Mouse (Mus musculus) cerebellum, adult 11-12 months (tissue): Measurements from ENCODE around the gene Itpr2.
A peak's percentile ranks its signal among the peaks of the same experiment; 100 is the strongest.

Experiments used
- DNase-seq: peaks from one replicate; pipeline ENCODE4 v3.0.0; 2022

The Itpr2 gene

DNA sequence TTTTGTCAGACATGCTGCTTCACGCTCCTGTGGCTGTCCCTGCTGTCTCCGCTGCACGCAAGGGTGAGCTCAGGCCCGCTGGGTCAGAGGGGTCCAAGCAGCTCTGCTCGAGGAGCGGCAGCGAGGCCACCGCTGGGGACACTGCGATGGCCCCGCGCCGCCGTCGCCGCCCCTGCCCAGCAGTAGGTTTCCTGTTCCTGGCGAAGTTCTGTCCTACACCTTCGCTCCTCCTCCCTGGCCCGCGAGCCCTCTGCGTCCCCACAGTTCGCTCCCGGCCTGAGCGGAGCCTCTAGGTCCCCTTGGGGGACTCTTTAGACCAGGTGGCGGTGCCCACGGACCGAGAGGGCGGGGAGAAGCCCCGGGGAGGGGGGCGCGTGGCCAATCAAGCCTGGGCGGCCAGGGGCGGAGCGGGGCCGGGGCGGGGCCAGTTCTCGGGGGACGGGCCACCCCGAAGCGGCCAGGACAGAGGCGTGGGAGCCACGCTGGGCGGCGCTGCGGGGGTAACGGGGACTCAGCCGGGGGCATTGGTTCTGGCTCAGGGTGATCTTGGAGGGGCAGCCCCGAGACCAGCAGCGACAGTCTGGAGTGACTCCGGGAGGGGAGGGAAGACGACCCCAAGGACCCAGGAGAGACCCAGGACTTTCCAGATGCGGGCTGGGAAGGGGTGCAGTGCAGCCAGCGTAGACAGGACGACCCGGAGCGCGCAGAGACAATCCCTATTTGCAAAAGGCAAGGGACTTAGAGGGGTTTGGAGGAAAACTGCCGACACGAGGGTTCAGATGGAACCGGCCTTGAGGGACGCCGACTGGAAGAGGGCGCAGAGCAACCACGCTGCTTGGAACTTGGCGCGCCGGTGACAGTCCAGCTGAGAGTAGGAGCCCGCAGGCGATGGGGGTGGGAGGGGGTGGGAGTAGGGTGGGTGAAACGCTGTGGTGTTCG is at the start of gene Itpr2:
TSS of gene Itpr2 (minus strand) at position 358 of the 939 bp plus-strand sequence.
- DNase-seq = peak; percentile 64

DNA sequence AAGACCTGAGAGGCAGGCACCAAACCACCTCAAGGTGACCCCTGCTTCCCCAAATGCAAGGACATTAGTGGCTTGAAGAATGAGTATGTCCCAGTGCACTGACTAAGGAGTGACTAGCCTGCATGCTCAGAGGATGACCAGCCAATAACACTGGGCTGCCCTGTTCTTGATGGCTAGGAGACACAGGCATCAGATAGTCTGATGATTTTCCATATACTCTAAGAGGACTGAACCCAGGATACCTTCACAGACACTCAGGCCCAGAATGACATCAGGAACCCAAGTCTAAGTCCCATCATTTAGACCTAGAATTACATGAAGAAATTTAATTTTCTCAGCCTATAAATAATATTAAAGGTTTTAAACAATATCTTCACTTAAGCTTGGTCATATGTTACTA is 49.3 kb upstream of the Itpr2 start:
- no peak for DNase-seq

DNA sequence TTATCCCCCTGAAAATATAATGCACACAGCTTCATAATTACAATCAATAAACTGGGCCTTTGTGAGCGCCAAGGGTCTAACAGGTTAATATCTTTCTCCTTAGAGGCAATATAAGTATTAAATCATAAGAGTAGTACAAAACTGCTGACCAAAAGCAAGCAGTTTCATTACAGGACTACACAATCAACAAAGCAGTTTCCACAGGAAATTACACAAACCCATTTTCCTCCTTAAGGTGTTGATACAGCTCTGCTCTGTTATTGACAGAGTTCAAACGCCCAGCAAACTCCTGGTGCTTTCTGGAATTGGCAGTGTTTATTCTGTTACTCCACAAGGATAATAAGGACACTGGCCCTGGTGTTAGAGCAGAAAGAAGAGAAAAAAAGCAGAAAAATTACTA is 48.4 kb upstream of the Itpr2 start:
- DNase-seq = no peak

DNA sequence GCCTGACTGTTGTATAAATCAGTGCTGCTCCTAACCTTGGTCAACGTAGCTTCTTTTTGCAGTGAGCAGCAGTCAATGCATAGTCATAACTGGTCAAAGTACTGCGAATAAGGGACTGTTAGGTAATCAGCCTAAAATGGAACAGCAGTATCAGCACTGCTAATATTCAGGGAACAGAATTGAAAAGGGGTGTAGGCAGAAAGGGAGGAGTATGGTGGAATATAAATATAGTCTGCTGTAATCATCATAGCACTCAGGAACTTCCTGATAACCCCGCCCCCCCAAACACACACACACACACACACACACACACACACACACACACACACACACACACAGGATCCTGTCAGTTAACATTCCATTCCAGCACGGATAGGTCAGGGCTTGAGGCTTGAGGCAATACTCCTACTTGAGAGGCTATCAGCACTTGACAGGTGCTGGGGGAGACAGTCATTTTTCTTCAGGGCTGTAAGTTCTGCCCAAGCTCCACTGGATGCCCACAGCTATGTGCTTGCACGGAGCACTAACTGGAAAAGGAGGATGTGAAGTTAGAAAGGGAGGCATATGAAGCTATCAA is 43.4 kb upstream of the Itpr2 start:
- no peak for DNase-seq

DNA sequence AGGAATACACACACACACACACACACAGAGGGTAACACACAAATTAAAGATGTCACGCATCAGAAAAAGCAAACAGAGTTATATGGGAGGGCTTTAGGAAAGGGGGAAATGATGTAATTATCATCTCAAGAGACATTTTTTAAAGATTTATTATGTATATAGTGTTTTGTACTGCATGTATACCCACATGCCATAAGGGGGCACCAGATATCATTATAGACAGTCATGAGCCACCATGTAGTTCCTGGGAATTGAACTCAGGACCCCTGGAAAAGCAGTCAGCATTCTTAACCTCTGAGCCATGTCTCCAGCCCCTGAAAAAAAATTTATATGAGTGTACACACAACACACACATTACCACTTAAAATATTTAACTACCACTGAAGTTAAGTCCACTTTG is 42.6 kb upstream of the Itpr2 start:
- DNase-seq = no peak

DNA sequence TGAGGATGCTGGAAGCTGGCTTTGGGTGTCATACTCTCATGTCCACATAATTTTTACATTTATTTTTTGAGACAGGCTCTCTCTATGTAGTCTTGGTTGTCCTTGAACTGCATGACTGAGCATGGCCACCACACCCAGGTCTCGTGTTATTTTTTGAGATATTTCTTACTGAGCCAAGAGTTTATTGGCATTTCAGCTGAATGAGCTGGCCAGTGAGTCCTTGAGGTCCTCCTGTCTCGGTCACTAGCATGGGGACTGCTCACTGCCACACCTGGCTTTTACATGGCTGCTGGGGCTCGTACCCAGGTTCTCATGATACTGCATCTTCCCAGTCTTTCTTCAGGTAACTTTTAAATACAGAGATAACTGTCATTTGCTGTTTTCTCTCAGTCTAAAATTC is 38.4 kb upstream of the Itpr2 start:
- DNase-seq = no peak

DNA sequence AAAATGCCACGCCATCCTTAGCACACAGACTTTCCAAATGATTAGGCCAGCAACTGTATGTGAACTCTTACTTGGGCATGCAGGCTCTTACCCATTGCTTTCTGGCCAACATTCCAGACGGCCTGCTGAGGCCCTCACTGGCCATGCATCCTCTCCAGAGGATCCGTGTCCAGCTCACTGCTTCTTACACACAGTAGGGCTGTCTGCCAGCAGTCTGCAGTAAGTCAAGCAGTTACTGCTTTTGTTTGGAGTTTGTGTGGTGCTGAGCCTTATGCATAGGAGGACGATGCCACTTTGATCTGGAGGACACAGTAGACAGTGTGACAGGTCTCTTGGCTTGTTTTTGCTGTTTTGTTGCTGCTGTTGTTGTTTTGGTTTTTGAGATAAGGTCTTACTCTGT is 36.6 kb upstream of the Itpr2 start:
- no peak for DNase-seq

DNA sequence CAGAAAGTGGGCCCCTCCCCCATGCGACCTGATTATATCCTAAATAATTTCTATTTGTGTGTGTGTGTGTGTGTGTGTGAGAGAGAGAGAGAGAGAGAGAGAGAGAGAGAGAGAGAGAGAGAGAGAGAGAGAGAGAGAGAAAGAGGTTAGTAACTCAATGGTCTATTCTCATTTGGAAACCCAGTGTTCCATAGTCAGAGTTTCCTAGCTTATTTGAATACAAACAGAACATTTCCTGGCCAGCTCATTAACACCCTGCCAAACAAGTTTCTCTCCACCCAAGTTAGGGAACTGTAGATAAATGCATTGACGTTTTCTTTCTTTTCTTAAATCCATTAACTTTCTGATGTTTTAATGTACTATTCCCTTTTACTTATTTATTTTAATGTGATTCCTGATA is 36.0 kb upstream of the Itpr2 start:
- DNase-seq = no peak

DNA sequence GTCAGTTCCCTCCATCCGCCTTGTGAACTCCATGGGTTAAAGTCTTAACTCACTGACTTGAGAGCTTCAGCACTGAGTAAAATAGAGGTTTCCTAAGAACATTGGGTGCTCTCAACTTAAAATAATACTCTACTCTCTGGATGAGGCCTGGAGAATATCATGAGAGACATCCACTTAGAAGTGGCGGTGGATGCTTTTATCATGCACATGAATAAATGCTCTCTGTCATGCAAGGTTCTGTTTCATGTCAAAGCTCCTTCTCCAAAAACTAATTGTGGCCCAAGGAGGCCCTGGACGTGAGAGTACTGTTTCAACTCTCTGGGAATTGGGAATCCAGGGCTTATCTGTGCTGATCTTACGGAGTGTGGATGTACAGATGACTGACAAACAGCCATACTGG is 35.1 kb upstream of the Itpr2 start:
- DNase-seq = no peak

DNA sequence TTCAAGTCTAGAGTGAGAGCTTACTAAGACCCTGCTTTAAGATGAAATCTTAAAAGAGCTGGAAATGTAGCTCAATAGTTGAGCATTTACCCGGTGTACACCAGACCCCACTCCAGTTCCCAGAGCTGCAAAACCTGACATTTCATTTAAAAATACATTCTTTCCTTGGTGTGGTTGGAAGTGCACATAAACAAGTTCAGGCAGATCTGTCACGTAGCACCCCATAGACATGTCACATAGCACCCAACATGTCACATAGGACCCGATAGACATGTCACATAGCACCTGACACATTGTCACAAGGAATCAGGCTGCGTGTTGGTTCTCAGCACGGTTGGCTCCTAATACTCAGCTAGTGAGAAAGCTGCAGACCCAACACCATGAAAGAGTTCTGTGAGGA is 33.5 kb upstream of the Itpr2 start:
- DNase-seq = no peak

DNA sequence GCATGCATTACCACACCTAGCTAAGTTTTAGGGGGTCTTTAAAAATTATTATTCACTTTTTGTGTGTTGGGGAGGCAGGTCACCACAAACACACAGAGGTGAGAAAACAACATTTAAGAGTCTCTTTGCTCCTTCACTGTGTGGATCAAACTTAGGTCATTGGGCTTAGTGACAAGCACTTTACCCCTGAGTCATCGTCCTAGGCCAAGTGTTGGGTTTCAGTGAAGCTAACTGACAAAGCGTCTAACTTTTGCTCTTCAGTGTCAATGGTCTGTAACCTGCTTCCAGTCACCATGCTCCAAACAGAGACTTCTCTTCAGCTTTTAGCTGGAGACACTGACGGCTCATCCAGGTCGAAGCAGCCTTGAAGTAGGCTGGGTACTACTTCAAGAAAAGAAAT is 31.1 kb upstream of the Itpr2 start:
- DNase-seq = no peak

DNA sequence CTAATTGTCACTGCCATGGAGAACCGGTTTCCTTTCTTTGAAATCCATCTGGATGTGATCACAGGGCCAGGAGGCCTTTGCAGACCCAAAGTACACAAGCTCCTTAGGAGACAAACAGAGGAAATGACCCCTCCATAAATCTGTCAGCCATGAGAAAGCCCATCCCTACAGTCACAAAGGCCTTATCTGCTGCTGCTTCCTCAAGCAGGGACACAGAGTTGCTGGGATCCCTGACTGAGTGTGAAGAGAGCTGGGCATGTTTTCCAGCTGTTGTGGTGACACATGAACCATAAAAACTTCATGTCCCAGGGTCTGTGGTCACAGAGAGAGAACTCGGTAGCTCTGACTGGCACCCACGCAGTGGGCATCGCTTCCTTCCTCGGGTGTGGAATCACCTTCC is 28.7 kb upstream of the Itpr2 start:
- DNase-seq = no peak

DNA sequence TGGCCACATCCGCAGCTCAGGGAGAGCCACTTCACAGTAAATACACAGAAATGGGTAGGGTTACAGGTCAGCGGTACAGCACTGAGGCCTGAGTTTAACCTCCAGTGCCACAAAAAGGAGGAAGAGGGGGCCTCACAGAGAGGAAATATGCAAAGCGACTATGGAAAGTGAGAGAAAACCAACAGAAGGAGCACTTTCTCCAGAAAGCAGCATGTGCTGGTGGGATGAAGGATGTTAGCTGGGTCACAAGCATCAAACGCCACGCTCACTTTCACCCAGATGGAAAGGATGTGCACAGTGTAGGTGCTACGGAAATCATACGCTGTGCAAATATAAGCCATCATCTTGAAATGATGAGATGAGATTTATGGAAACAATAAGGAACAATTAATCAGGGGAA is 28.3 kb upstream of the Itpr2 start:
- no peak for DNase-seq

DNA sequence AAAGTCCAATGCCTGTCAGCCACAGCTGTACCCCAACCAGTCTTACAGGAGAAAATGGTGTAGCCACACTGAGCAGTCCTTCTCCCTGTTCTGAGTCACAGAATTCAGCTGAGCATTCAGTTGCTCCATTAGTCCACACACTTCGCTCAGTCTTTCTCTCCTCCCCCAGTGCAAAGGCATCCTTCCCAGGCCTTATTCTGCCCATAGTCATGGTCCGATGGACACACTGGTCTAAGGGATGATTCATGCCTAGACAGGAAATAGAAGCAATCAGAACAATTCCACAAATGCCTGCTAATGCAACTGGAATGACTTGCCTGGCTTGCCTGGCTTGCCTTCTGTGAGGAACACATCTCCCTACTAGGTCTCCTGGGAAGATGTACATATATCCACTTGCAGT is 25.5 kb upstream of the Itpr2 start:
- no peak for DNase-seq

DNA sequence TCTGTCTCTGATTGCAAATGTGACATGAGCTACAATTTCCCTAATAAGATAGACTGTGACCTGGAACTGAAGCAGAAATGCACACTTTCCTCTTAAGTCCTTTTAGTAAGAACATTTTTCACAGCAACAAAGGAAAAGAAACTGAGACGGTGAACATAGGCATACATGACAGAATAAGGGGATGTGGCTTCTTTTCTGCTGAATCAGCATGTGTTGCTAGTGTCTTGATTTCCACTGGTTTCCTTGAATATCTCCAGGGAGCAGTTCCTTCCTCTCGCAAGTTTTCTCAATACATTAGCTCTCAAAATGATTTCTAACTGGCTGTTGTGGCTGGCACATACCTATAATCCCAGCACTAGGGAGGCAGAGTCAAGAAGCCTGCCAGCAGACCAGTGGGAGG is 23.5 kb upstream of the Itpr2 start:
- no peak for DNase-seq

DNA sequence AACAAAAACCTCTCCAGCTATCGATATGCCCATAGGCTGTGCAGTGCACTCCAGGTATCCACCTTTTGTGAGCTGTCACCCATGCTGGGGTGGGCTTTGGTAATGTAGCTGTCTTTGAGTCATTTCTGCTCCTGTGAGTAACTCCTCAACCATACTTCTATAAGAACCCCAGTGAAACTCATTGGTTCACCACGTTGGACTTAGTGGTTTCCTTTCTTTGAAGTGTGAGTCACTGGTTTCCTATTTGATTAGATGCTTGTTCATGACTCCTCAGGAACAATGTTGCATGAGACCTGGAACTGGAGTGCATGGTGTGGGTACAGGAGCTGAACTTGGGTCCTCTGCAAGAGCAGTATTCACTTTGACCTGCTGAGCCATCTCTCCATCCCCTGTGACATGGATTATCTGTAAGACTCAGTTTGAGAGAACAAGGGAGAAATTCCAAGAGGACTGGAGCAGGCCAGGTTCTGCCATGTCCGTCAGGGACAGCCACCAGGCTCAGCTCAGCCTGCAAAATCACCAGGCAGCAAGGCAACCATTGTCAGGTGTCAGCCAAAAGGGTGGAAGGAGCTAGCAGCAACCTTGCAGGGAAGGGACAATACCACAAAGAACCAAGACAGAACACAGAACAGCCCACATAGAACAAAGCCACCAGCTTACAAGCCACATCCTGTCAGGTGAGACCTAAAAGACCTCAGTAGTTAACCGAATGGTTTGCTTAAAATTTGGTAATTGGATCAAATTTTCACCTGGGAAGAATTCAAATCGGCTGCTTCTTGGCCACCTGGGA is 19.6 kb upstream of the Itpr2 start:
- DNase-seq = no peak

DNA sequence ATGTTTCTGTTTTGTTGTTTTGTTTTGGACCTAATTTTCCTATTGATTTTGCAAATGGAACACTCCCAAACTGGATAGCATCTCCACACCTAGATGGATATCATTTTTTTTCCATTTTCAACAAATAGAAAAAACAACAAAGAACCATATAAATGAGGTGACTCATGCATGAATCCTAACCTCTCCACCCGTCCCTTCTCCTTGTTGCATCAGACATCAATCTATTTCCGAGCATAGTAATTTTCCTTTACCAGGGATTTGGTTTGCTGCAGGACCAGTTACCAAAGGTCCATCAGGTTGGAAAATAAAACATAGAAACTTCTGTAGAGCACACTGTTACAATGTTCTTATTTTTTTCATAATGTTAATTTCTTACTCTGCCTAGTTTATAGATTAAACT is 17.0 kb upstream of the Itpr2 start:
- no peak for DNase-seq

DNA sequence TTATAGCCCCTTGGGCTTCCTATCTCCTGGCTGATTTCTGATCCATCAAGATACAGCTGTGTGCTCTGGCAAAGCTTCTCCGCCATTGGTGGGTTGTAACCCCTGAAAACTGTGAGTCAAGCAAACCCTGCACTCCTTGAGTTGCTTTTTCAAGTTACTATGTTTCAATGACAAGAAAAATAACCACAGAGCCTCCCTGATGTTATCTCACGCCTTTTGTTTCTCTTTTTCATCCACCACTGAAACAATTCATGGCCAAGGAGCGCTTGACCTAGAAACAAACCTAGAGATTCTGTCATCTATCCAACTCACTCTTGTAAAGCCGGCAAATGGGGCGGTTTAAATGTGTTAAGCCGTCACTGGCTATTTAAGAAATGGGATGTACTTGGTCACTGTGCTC is 13.9 kb upstream of the Itpr2 start:
- DNase-seq = no peak

DNA sequence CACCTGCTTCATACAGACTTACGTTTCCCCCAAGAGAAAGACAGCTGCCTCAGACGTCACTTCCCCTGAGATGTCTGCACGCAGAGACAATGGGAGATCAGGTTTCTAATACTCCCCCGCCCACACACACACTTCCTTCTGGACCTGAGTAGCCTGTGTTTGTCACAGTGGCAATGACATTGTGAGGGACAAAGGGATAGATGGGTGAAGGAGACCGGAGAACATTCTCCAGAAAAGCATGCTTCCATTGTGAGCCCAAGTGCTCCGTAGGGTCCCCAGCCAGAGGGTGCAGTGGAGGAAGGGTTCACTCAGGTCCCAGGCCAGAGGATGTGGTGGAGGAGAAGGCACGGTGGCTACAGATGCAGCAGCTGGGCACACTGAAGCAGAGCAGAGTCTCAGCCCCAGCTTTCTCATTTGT is 12.5 kb upstream of the Itpr2 start:
- no peak for DNase-seq

DNA sequence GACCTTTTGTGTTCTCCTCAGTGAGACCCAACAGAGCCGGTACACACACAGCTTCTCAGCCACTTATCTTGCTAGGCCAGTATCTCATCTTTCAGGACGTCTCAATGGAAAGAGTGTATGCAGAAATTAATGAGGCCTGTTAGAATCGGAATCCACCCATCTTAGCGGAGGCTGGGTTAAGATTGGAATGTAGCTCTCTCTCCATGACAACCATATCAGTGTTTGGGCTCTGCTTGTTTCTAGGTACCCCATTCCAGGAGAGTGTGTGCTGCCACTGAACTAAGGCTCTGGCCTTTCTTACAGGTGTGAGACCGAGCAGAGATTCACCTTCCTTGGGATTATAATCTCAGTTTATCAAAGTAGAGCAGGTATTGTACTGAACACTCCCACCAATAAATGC is 11.9 kb upstream of the Itpr2 start:
- no peak for DNase-seq

DNA sequence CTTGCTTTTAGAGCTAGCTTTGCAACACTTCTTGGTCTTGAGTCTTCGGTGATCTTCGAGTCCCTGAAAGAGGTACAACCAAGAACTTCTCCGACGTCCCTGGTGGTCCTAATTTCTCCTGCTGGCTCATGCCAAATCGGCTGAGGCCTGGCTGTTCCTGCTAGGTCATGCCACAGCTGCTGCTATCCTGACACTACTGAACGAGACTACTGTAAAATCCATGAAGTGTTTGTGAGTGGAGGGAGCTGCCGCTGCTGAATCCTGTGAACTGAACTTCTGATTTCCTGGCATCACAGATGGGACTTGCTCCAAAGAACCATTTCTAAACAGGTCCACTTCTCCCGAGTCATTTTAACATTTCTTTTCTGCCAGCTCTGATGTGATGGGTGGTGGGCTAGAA is 11.4 kb upstream of the Itpr2 start:
- DNase-seq = no peak

DNA sequence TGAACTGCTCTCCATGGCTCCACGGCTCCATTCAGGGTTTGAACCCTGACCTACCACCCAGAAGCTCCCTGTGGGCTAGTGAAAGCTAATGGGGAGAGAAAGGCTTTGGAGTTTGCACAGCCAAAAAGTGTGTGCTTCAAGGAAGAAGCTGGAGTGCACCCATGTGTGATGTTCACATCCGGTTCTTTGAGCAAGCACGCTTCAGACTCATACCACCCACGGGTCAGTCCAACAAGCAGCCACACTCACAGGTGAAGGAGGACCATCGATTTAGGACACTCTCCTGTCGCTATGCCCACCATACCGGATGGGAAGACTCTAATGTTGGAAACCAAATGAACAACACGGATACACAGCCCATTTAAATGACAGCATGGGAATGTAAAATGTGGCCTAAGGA is 9.5 kb upstream of the Itpr2 start:
- DNase-seq = no peak

DNA sequence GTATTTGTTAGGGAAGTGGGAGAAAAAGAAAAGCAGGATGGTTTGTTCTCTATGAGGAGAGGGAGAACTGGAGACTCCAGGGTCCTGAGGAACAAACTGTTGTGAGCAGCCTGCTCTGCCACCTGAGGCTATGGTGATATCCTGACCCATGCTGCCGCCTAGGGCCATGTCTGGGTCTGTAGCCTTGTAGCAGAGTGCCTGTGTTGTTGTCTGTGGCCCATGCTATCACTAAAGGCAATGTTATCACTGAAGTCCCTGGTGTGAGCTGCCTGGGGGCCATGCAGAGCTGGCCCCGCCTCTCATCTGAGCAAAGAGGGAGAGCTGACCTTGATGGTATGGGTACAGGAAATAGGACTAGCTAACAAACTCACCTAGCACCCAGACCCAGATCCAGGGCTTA is 7.9 kb upstream of the Itpr2 start:
- no peak for DNase-seq

DNA sequence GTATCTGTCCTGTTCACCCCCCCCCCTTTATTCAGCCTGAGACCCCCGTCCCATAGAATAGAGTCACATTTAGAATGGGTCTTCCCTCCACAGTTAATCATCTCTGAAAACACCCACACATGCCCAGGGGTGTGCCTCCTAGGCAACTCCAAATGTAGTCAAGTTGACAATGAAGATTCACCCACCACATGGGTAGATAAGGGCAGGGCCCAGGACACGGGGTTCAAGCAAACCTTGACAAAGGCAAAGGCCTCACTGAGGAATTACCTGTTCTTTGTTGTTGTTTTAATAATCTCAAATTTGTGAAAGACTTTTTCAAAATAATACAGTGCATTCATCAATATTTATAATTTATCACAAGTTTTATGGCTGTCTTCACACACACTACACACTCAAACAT is 2.4 kb upstream of the Itpr2 start:
- no peak for DNase-seq
